Mouse (Mus musculus) spleen, adult 12 weeks (tissue): ENCODE data around the gene Lama1.
"Not testable (repeated sequence)": the region's sequence is repeated elsewhere in the genome, so short reads cannot be mapped to it uniquely, and the experiment has no call there.

ENCODE experiments used
- DNase-seq: peaks from one replicate; pipeline ENCODE4 v3.0.0; 2022; ENCODE audit warnings: low spot score

Gene Lama1

GRCm38 (mm10) chr17:67715466-67715865, 18.4 kb downstream of the Lama1 start:
- no peak for DNase-seq

GRCm38 (mm10) chr17:67722055-67722454, 25.0 kb downstream of the Lama1 start:
- DNase-seq = no peak

GRCm38 (mm10) chr17:67722578-67722977, 25.5 kb downstream of the Lama1 start:
- no peak for DNase-seq

- no peak for DNase-seq
Measured at GRCm38 (mm10) chr17:67723175-67724067, 26.4 kb downstream of the Lama1 start.

- no peak for DNase-seq
Measured at GRCm38 (mm10) chr17:67726601-67727000, 29.5 kb downstream of the Lama1 start.

GRCm38 (mm10) chr17:67728751-67729150, 31.7 kb downstream of the Lama1 start:
- no peak for DNase-seq

- no peak for DNase-seq
Measured at GRCm38 (mm10) chr17:67731096-67731495, 34.0 kb downstream of the Lama1 start.

GRCm38 (mm10) chr17:67731964-67732363, 34.9 kb downstream of the Lama1 start:
- no peak for DNase-seq

- DNase-seq = no peak
Measured at GRCm38 (mm10) chr17:67733516-67733915, 36.5 kb downstream of the Lama1 start.

GRCm38 (mm10) chr17:67735722-67736121, 38.7 kb downstream of the Lama1 start:
- no peak for DNase-seq

GRCm38 (mm10) chr17:67741229-67741628, 44.2 kb downstream of the Lama1 start:
- not testable (repeated sequence) for DNase-seq

GRCm38 (mm10) chr17:67764167-67764871, 67.3 kb downstream of the Lama1 start:
- DNase-seq = no peak

GRCm38 (mm10) chr17:67773608-67774007, 76.5 kb downstream of the Lama1 start:
- DNase-seq = no peak

- no peak for DNase-seq
Measured at GRCm38 (mm10) chr17:67776764-67777163, 79.7 kb downstream of the Lama1 start.

- no peak for DNase-seq
Measured at GRCm38 (mm10) chr17:67779812-67780211, 82.8 kb downstream of the Lama1 start.

- no peak for DNase-seq
Measured at GRCm38 (mm10) chr17:67791091-67791490, 94.0 kb downstream of the Lama1 start.

GRCm38 (mm10) chr17:67809171-67809570, 112.1 kb downstream of the Lama1 start:
- no peak for DNase-seq

GRCm38 (mm10) chr17:67813666-67814065, 116.6 kb downstream of the Lama1 start:
- no peak for DNase-seq

GRCm38 (mm10) chr17:67815720-67816119, 118.7 kb downstream of the Lama1 start:
- no peak for DNase-seq

- DNase-seq = no peak
Measured at GRCm38 (mm10) chr17:67816916-67817315, 119.9 kb downstream of the Lama1 start.

- DNase-seq = no peak
Measured at GRCm38 (mm10) chr17:67827431-67827830, 130.4 kb downstream of the Lama1 start.

- no peak for DNase-seq
Measured at GRCm38 (mm10) chr17:67836146-67836895, 139.3 kb downstream of the Lama1 start.
